Mouse (Mus musculus): ENCODE data around the gene Abhd5. TPM values are rescaled to one million over a fixed set of nuclear protein-coding genes. Genes with fewer than 3 reads are reported as not detected.

Abhd5 gene
- total and polyA plus RNA-seq, 3 experiments: 20.9 to 71.7 (median 53.2) TPM

DNA sequence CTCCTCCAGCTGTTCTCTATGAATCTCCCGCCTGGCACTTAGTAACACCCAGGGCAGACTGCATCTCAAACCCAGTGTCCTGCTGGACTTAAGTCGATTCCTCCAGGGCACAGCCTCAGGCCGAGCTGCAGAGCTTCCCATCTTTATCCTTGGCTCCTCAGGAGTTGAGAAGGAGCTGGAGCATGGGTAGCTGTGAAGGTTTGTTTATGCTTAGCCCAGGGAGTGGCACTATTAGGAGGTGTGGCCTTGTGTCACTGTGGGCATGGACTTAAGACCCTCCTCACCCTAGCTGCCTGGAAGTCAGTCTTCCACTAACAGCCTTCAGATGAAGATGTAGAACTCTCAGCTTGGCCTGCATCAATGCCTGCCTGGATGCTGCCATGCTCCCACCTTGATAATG, 29.1 kb upstream of the Abhd5 start:
- ATAC-seq (ENCODE audit: extremely low read depth, insufficient number of reproducible peaks, low FRiP score, poor library complexity, severe bottlenecking) (no peak), DNase-seq (ENCODE audit: low spot score) (no peak)
- Histone ChIP-seq H3K27me3 (ENCODE audit: insufficient read depth, low read length) (peaks cover 16% of the 10 kb centered on the region), H3K36me3 (replicated peaks) (no peaks in the 10 kb centered on the region), H3K4me3 (ENCODE audit: low read depth, low read length) (no peak overlapping the region), H3K4me1 (ENCODE audit: insufficient read depth, low read depth, low read length) (peaks cover 5% of the 10 kb centered on the region; the same call in 1 of the 2 replicates), H3K9me3 (replicated peaks) (peaks cover 2% of the 10 kb centered on the region; the same call in 1 of the 2 replicates)
- TF ChIP-seq GATA2 (IDR thresholded peaks at IDR 0.05; ENCODE audit: borderline replicate concordance, low read depth, low read length) (no peak), CTCF (IDR thresholded peaks at IDR 0.05; ENCODE audit: low read depth, low read length) (no peak), GATA1 (IDR thresholded peaks at IDR 0.05; ENCODE audit: borderline replicate concordance, low read length) (no peak), TAL1 (conservative IDR thresholded peaks at IDR 0.05; ENCODE audit: low read depth, low read length) (no peak), POLR2AphosphoS5 (IDR thresholded peaks at IDR 0.05; ENCODE audit: insufficient replicate concordance, low read depth, low read length) (no peak)

DNA sequence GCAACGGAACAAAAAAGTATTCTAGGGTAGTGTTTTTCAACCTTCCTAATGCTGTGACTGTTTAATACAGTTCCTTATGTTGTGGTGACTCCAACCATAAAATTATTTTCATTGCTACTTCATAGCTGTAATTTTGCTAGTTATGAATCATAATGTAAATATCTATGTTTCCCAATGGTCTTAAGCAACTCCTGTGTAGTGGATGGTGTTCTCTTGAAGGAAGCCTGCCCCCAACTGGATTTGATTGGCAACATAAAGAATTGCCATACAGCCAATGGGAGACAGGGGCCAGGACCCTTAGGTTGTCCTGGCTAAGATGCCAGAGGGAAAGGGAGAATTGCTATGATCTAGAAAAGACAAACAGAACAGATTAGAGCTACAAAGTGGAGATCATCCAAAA, 25.4 kb upstream of the Abhd5 start:
- Histone ChIP-seq H3K4me3 (ENCODE audit: low read depth, low read length) (no peak overlapping the region), H3K4me1 (ENCODE audit: insufficient read depth, low read depth, low read length) (no peaks in the 10 kb centered on the region; the same call in 1 of the 2 replicates), H3K27me3 (ENCODE audit: insufficient read depth, low read length) (peaks cover 13% of the 10 kb centered on the region), H3K9me3 (replicated peaks) (no peaks in the 10 kb centered on the region), H3K36me3 (replicated peaks) (no peaks in the 10 kb centered on the region)
- TF ChIP-seq POLR2AphosphoS5 (IDR thresholded peaks at IDR 0.05; ENCODE audit: insufficient replicate concordance, low read depth, low read length) (no peak), GATA1 (IDR thresholded peaks at IDR 0.05; ENCODE audit: borderline replicate concordance, low read length) (no peak), GATA2 (IDR thresholded peaks at IDR 0.05; ENCODE audit: borderline replicate concordance, low read depth, low read length) (no peak), TAL1 (conservative IDR thresholded peaks at IDR 0.05; ENCODE audit: low read depth, low read length) (no peak), CTCF (IDR thresholded peaks at IDR 0.05; ENCODE audit: low read depth, low read length) (no peak)
- ATAC-seq (ENCODE audit: extremely low read depth, insufficient number of reproducible peaks, low FRiP score, poor library complexity, severe bottlenecking): no peak
- no peak for DNase-seq (ENCODE audit: low spot score)

DNA sequence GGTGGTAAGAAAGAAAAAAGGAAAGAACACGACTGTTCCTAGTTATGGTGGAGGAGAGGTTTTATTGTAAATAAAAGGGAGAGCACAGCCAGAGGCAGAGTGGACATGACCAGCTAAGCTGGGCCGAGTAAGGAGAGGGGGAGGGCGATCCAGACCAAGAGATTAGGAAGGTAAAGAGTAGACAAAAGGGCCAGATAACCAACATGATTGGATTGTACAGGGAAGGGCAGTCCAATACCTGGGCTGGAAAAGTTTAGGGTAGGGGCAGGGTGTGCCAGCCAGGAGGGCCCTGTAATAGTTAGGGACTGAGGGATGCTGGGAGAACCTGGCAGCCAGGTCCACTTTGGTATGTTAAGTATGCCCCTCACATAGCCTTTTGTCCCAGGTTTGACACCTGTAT, 23.2 kb upstream of the Abhd5 start:
- Histone ChIP-seq H3K27me3 (ENCODE audit: insufficient read depth, low read length) (no peaks in the 10 kb centered on the region), H3K4me3 (ENCODE audit: low read depth, low read length) (no peak overlapping the region), H3K4me1 (ENCODE audit: insufficient read depth, low read depth, low read length) (no peaks in the 10 kb centered on the region), H3K36me3 (replicated peaks) (no peaks in the 10 kb centered on the region), H3K9me3 (replicated peaks) (no peaks in the 10 kb centered on the region)
- DNase-seq (ENCODE audit: low spot score): no peak
- no peak for ATAC-seq (ENCODE audit: extremely low read depth, insufficient number of reproducible peaks, low FRiP score, poor library complexity, severe bottlenecking)
- TF ChIP-seq CTCF (IDR thresholded peaks at IDR 0.05; ENCODE audit: low read depth, low read length) (no peak), POLR2AphosphoS5 (IDR thresholded peaks at IDR 0.05; ENCODE audit: insufficient replicate concordance, low read depth, low read length) (no peak), GATA2 (IDR thresholded peaks at IDR 0.05; ENCODE audit: borderline replicate concordance, low read depth, low read length) (no peak), TAL1 (conservative IDR thresholded peaks at IDR 0.05; ENCODE audit: low read depth, low read length) (no peak), GATA1 (IDR thresholded peaks at IDR 0.05; ENCODE audit: borderline replicate concordance, low read length) (no peak)

DNA sequence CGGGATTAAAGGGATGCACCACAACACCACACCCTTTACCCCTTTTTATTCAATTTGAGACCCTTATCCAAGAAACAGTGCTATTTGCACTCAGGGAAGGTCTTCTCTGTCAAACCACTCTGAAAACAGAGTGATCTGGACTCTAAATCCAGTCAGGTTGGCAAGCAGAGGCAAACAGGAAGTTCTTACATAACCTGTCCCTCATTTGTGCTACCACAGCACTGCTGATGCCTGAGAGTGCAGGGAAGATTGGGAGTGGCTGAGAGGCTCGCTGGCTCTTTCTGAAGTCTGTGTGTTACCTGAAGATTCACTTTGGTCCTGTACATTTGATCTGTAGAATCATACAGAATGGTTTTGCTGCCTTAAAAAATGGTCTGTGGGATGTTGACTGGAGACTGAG, 14.7 kb upstream of the Abhd5 start:
- TF ChIP-seq GATA1 (IDR thresholded peaks at IDR 0.05; ENCODE audit: borderline replicate concordance, low read length) (no peak), GATA2 (IDR thresholded peaks at IDR 0.05; ENCODE audit: borderline replicate concordance, low read depth, low read length) (no peak), CTCF (IDR thresholded peaks at IDR 0.05; ENCODE audit: low read depth, low read length) (no peak), POLR2AphosphoS5 (IDR thresholded peaks at IDR 0.05; ENCODE audit: insufficient replicate concordance, low read depth, low read length) (no peak), TAL1 (conservative IDR thresholded peaks at IDR 0.05; ENCODE audit: low read depth, low read length) (no peak)
- H3K9me3 ChIP-seq (replicated peaks): no peaks in the 10 kb centered on the region
- no peak overlapping the region for H3K4me3 ChIP-seq (ENCODE audit: low read depth, low read length)
- H3K27me3 ChIP-seq (ENCODE audit: insufficient read depth, low read length): no peaks in the 10 kb centered on the region
- DNase-seq (ENCODE audit: low spot score): no peak
- no peak for ATAC-seq (ENCODE audit: extremely low read depth, insufficient number of reproducible peaks, low FRiP score, poor library complexity, severe bottlenecking)
- no peaks in the 10 kb centered on the region for H3K36me3 ChIP-seq (replicated peaks)
- peaks cover 30% of the 10 kb centered on the region for H3K4me1 ChIP-seq (ENCODE audit: insufficient read depth, low read depth, low read length)

DNA sequence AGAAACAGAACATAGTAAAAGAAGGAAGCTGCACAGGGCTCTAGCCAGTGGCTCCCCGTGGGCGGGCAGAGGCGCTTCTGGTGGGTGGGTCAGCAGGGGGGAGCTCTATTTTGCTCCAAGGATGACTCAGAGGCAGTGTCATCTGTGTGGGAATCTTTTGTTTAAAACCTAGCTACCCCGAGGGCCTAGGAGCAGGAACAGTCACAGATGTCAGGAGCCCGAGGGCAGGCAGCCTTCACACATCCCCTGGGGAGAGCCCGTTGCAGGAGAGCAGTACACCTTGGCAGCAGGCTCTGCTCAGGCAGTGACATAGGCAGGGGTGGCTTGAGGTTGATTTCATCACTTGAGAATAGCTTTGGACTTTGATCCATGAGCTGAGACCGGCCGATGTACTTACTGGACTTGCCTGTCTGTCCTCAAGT, 13.9 kb upstream of the Abhd5 start:
- Histone ChIP-seq H3K9me3 (replicated peaks) (no peaks in the 10 kb centered on the region), H3K4me3 (ENCODE audit: low read depth, low read length) (no peak overlapping the region; the same call in 1 of the 2 replicates), H3K36me3 (replicated peaks) (no peaks in the 10 kb centered on the region), H3K27me3 (ENCODE audit: insufficient read depth, low read length) (no peaks in the 10 kb centered on the region), H3K4me1 (ENCODE audit: insufficient read depth, low read depth, low read length) (peaks cover 30% of the 10 kb centered on the region)
- no peak for DNase-seq (ENCODE audit: low spot score)
- no peak for TF ChIP-seq CTCF (IDR thresholded peaks at IDR 0.05; ENCODE audit: low read depth, low read length)
- TF ChIP-seq GATA1 (IDR thresholded peaks at IDR 0.05; ENCODE audit: borderline replicate concordance, low read length): no peak
- TF ChIP-seq GATA2 (IDR thresholded peaks at IDR 0.05; ENCODE audit: borderline replicate concordance, low read depth, low read length): no peak
- no peak for TF ChIP-seq POLR2AphosphoS5 (IDR thresholded peaks at IDR 0.05; ENCODE audit: insufficient replicate concordance, low read depth, low read length)
- no peak for TF ChIP-seq TAL1 (conservative IDR thresholded peaks at IDR 0.05; ENCODE audit: low read depth, low read length)
- no peak for ATAC-seq (ENCODE audit: extremely low read depth, insufficient number of reproducible peaks, low FRiP score, poor library complexity, severe bottlenecking)

DNA sequence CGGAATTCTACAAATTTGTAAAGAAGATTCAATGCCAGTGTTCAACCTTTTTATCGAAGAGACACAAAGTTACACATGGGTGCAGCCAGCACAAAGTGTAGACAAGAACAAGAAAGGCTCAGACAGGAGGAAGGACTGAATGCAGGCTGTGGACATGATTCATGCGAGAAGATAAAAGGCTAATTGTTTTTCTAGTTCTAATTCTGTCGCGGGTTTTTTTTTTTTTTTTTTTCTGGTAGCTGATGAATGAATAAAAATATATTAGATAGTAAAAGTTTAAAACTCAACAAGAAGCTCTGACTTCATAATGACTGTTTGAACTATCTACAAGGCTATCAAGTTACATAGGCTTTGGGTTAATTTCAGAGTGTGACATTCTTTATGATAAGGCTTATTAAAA, 11.4 kb upstream of the Abhd5 start:
- peaks cover 50% of the 10 kb centered on the region for H3K4me1 ChIP-seq (ENCODE audit: insufficient read depth, low read depth, low read length)
- no peak for ATAC-seq (ENCODE audit: extremely low read depth, insufficient number of reproducible peaks, low FRiP score, poor library complexity, severe bottlenecking)
- H3K27me3 ChIP-seq (ENCODE audit: insufficient read depth, low read length): no peaks in the 10 kb centered on the region
- no peak overlapping the region for H3K4me3 ChIP-seq (ENCODE audit: low read depth, low read length)
- no peaks in the 10 kb centered on the region for H3K36me3 ChIP-seq (replicated peaks)
- no peak for TF ChIP-seq GATA2 (IDR thresholded peaks at IDR 0.05; ENCODE audit: borderline replicate concordance, low read depth, low read length)
- no peak for TF ChIP-seq POLR2AphosphoS5 (IDR thresholded peaks at IDR 0.05; ENCODE audit: insufficient replicate concordance, low read depth, low read length)
- no peak for TF ChIP-seq CTCF (IDR thresholded peaks at IDR 0.05; ENCODE audit: low read depth, low read length)
- TF ChIP-seq TAL1 (conservative IDR thresholded peaks at IDR 0.05; ENCODE audit: low read depth, low read length): no peak
- TF ChIP-seq GATA1 (IDR thresholded peaks at IDR 0.05; ENCODE audit: borderline replicate concordance, low read length): no peak
- no peaks in the 10 kb centered on the region for H3K9me3 ChIP-seq (replicated peaks)
- no peak for DNase-seq (ENCODE audit: low spot score)
